Comparison of ENCODE assay signal across 9 mouse cellular contexts in the genomic region with DNA sequence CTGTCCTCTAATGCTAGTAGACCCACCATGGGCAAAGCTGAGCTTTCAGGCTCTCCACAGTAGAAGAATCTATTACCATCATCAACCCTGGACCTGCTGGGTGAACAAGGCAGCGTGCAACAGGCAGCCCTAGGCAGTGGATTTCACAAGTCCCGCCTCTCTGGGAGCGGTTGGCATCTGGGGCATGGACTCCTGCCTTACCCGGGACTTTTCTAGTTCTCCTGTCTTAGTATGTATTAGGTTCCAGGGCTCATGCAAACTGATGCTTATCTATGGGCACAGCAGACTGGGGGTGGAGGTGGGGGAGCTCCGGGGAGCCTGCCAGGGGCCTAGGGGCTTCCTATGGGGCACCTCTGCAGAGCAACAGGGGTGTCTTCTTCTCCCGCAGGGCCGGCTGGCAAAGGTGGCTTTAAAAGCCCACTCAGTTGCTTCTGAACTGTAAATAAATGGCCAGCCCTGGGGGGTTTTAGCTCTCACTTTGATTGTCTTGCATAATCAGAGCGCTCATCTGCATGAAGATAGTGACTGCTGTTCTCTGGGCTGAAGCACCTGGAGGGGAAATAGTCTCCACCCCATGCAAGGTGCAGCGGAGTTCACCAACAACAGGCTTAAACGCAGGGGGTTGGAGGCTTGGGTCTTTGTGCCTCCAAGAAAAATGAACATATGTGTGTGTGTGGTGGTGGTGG. TPM values are rescaled to one million over a fixed set of nuclear protein-coding genes. Genes with fewer than 3 reads are reported as not detected.
DNase-seq lines count a peak whose midpoint lies in the region; ATAC-seq lines count a peak whose summit lies in the region.
"Had no signal": no experiment of that assay in that cellular context is flagged by ENCODE, and none has a peak within 500 bp of the region (broad histone marks: within the 10 kb centered on the region; RNA-seq: fewer than 3 reads in every experiment).

No protein-coding gene starts in this region.

- no peaks in the 10 kb centered on the region for H3K9me3 ChIP-seq in hindbrain, embryonic 11.5 days (ENCODE audit: control insufficient read depth, low read length)
- no peaks in the 10 kb centered on the region for H3K9me3 ChIP-seq in hindbrain, embryonic 10.5 days
- H3K9me3 ChIP-seq in embryonic facial prominence, embryonic 13.5 days: no peaks in the 10 kb centered on the region
- no peaks in the 10 kb centered on the region for H3K9me3 ChIP-seq in neural tube, embryonic 15.5 days (replicated peaks)
- H3K9me3 ChIP-seq in kidney, embryonic 14.5 days (ENCODE audit: control insufficient read depth, low read length): no peaks in the 10 kb centered on the region

- DNase-seq in hindbrain, embryonic 11.5 days (ENCODE audit: low spot score): no peak
- DNase-seq in hindbrain, embryonic 10.5 days (ENCODE audit: low spot score): no peak
- peak; percentile 59 to 64 for DNase-seq in heart, postnatal 10 days
- no peak for DNase-seq in testis, postnatal 14 days (ENCODE audit: low spot score)
- DNase-seq in kidney, postnatal 14 days: no peak

- no peaks in the 10 kb centered on the region for H3K36me3 ChIP-seq in hindbrain, embryonic 11.5 days (ENCODE audit: control insufficient read depth, insufficient read depth, low read length)
- H3K36me3 ChIP-seq in hindbrain, embryonic 10.5 days: no peaks in the 10 kb centered on the region
- no peaks in the 10 kb centered on the region for H3K36me3 ChIP-seq in embryonic facial prominence, embryonic 13.5 days
- H3K36me3 ChIP-seq in neural tube, embryonic 15.5 days: no peaks in the 10 kb centered on the region
- no peaks in the 10 kb centered on the region for H3K36me3 ChIP-seq in kidney, embryonic 14.5 days (ENCODE audit: control insufficient read depth, insufficient read depth, low read length)
- H3K36me3 ChIP-seq: G1E had no signal

- peaks cover 10% of the 10 kb centered on the region; the same call in 1 of the 2 replicates for H3K27me3 ChIP-seq in hindbrain, embryonic 11.5 days (ENCODE audit: control insufficient read depth, insufficient read depth, low read length)
- peaks cover 54% of the 10 kb centered on the region for H3K27me3 ChIP-seq in hindbrain, embryonic 10.5 days (ENCODE audit: insufficient read depth, poor library complexity, severe bottlenecking)
- H3K27me3 ChIP-seq in embryonic facial prominence, embryonic 13.5 days: peaks cover 75% of the 10 kb centered on the region
- no peaks in the 10 kb centered on the region for H3K27me3 ChIP-seq in neural tube, embryonic 15.5 days (replicated peaks)
- H3K27me3 ChIP-seq in kidney, embryonic 14.5 days (ENCODE audit: control insufficient read depth, insufficient read depth, low read length): peaks cover 17% of the 10 kb centered on the region

- 0 out of 2 replicates have a peak, but pooled peaks cover 3% of the 10 kb centered on the region for H3K4me1 ChIP-seq in hindbrain, embryonic 11.5 days (replicated peaks; ENCODE audit: control insufficient read depth, insufficient read depth, low read length)
- peaks cover 45% of the 10 kb centered on the region for H3K4me1 ChIP-seq in hindbrain, embryonic 10.5 days (replicated peaks)
- peaks cover 41% of the 10 kb centered on the region for H3K4me1 ChIP-seq in embryonic facial prominence, embryonic 13.5 days
- peaks cover 53% of the 10 kb centered on the region for H3K4me1 ChIP-seq in neural tube, embryonic 15.5 days
- no peaks in the 10 kb centered on the region for H3K4me1 ChIP-seq in kidney, embryonic 14.5 days (ENCODE audit: control insufficient read depth, insufficient read depth, low read length)

- H3K27ac ChIP-seq in hindbrain, embryonic 11.5 days (ENCODE audit: low read depth, low read length): no peak overlapping the region
- H3K27ac ChIP-seq in hindbrain, embryonic 10.5 days: no peak overlapping the region
- no peak overlapping the region; the same call in 1 of the 2 replicates for H3K27ac ChIP-seq in embryonic facial prominence, embryonic 13.5 days
- H3K27ac ChIP-seq in neural tube, embryonic 15.5 days (replicated peaks): peak overlapping the region; percentile 37
- H3K27ac ChIP-seq in kidney, embryonic 14.5 days (ENCODE audit: low read depth, low read length): no peak overlapping the region

- no peak overlapping the region for H3K4me3 ChIP-seq in hindbrain, embryonic 11.5 days (ENCODE audit: low read depth, low read length)
- no peak overlapping the region for H3K4me3 ChIP-seq in hindbrain, embryonic 10.5 days
- H3K4me3 ChIP-seq in embryonic facial prominence, embryonic 13.5 days: peak overlapping the region; percentile 54
- peak overlapping the region; percentile 66 for H3K4me3 ChIP-seq in neural tube, embryonic 15.5 days (replicated peaks)
- no peak overlapping the region for H3K4me3 ChIP-seq in kidney, embryonic 14.5 days (ENCODE audit: low read length)

- intact Hi-C loops in heart, postnatal 10 days (cut with DNase I): loop anchor here (2.0 to 5.0 kb wide), 6 partner anchors 157 to 777 kb away; no protein-coding TSS in a partner anchor

- 20% methylated on average over 10 of the region's 10 CpGs for WGBS in hindbrain, embryonic 11.5 days
- 14% methylated on average over 10 of the region's 10 CpGs for WGBS in hindbrain, embryonic 10.5 days
- WGBS in embryonic facial prominence, embryonic 13.5 days: 14% methylated on average over 10 of the region's 10 CpGs
- 20% methylated on average over 10 of the region's 10 CpGs for WGBS in neural tube, embryonic 15.5 days
- 27% methylated on average over 10 of the region's 10 CpGs for WGBS in kidney, embryonic 14.5 days

- 0 out of 2 replicates have a peak overlapping the region, but pooled peaks have one; percentile 11 for H3K4me2 ChIP-seq in hindbrain, embryonic 11.5 days (replicated peaks; ENCODE audit: low read depth, low read length)
- peak overlapping the region; percentile 95 for H3K4me2 ChIP-seq in embryonic facial prominence, embryonic 13.5 days
- peak overlapping the region; percentile 87 for H3K4me2 ChIP-seq in neural tube, embryonic 15.5 days
- H3K4me2 ChIP-seq in kidney, embryonic 14.5 days (replicated peaks; ENCODE audit: low read depth, low read length): no peak overlapping the region

- no peak for ATAC-seq in hindbrain, embryonic 11.5 days (ENCODE audit: low FRiP score)
- ATAC-seq in embryonic facial prominence, embryonic 13.5 days (ENCODE audit: insufficient number of reproducible peaks, insufficient read depth, low FRiP score, low TSS enrichment, low read depth): no peak
- no peak for ATAC-seq in neural tube, embryonic 15.5 days (ENCODE audit: low FRiP score)
- no peak for ATAC-seq in kidney, embryonic 14.5 days (ENCODE audit: low FRiP score, low TSS enrichment)

- H3K9ac ChIP-seq in hindbrain, embryonic 11.5 days (ENCODE audit: low read depth, low read length): no peak overlapping the region
- 0 out of 2 replicates have a peak overlapping the region, but pooled peaks have one; percentile 27 for H3K9ac ChIP-seq in embryonic facial prominence, embryonic 13.5 days
- H3K9ac ChIP-seq in neural tube, embryonic 15.5 days (replicated peaks): peak overlapping the region; percentile 84; the same call in 1 of the 2 replicates
- no peak overlapping the region for H3K9ac ChIP-seq in kidney, embryonic 14.5 days (ENCODE audit: low read depth, low read length)

RNA-seq across cellular contexts. Expression of a gene that starts 2.2 kb away (rescaled TPM):
- 12.0 and 14.6 TPM in 2 replicates for polyA plus RNA-seq in hindbrain, embryonic 11.5 days (2014; fragmentation: Nextera tagmentation; extraction: Ambion mirVana)
- polyA plus RNA-seq in hindbrain, embryonic 10.5 days (2016; fragmentation: Nextera tagmentation; extraction: Ambion mirVana): 5.2 and 8.5 TPM in 2 replicates
- 16.8 and 25.9 TPM in 2 replicates for polyA plus RNA-seq in embryonic facial prominence, embryonic 13.5 days (2015; fragmentation: Nextera tagmentation; extraction: Ambion mirVana)
- 100 to 1,000 TPM; 217 to 231 TPM for total RNA-seq in heart, postnatal 10 days (2021)
- 110 and 120 TPM in 2 replicates for polyA plus RNA-seq in neural tube, embryonic 15.5 days (2015; fragmentation: Nextera tagmentation; extraction: Ambion mirVana)
- 2.4 and 3.1 TPM in 2 replicates for polyA plus RNA-seq in kidney, embryonic 14.5 days (2014; fragmentation: Nextera tagmentation; extraction: Ambion mirVana)
- polyA plus RNA-seq: G1E had no signal

Comparison
In these comparisons a context has a peak if more than half of its experiments do, and no peak if none do; other contexts are left out.
1. DNase-seq: peak in heart, postnatal 10 days (2 of 2); none in hindbrain, embryonic 11.5 days (single experiment), hindbrain, embryonic 10.5 days (single experiment), testis, postnatal 14 days (single experiment) and kidney, postnatal 14 days (single experiment).
2. H3K4me3 ChIP-seq: peak in embryonic facial prominence, embryonic 13.5 days (single experiment) and neural tube, embryonic 15.5 days (single experiment); none in hindbrain, embryonic 11.5 days (single experiment), hindbrain, embryonic 10.5 days (single experiment) and kidney, embryonic 14.5 days (single experiment).
3. H3K9ac ChIP-seq: peak in embryonic facial prominence, embryonic 13.5 days (single experiment) and neural tube, embryonic 15.5 days (single experiment); none in hindbrain, embryonic 11.5 days (single experiment) and kidney, embryonic 14.5 days (single experiment).